Mouse (Mus musculus) neutrophil, adult 59 days (primary cell): ENCODE data around the gene Cxcl12. TPM values are rescaled to one million over a fixed set of nuclear protein-coding genes. Genes with fewer than 3 reads are reported as not detected.

Experiments used
- total RNA-seq, 2 experiments: library from RNA; stranded (reverse); gene quantifications; 1 replicate in 1 of 2; 2 replicates in 1 of 2; pipeline ENCODE4 v1.2.4; 2023

Gene Cxcl12
- total RNA-seq = 10 to 100 TPM in 1 of 2 experiments, 1 to 10 TPM in 1; 3.4 to 10.1 TPM

GRCm38 (mm10) chr6:117168321-117169011, at the start of gene Cxcl12:
Cxcl12 (plus strand) TSS chr6:117168535.

